Mouse (Mus musculus) CH12F3 (cell line): ENCODE results near the gene Gnb1l.

ENCODE experiments used
- in situ Hi-C: fragments of 300-500 bp; cut with MboI; formaldehyde crosslinking; loops from 2 replicates; pipeline ENCODE4 v1.14.3; 2020; ENCODE audit warnings: low sequenced_read_pairs

Gene Gnb1l

DNA sequence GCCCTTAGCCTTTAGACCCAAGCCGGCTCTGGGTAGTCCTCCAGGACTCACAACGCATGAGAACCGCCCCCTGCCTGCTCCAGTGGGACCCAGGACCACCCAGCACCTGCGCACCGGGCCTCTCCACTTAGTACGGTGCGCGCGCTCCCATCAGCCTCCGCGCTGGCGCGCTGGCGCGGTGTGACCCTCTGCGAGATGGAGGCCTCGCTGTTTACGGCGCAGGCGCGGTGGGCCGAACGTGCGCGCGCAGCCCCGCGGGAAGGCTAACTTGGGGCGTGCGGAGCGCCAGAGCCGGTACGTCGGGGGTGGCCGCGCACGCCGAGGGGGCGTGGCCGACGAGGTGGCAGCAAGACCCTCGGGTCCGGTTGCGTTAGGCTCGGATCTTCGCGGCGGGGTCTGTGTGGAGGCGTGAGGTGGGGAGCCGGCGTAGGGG lies at the start of gene Gnb1l, which contains the start of gene Rtl10:
Gene Gnb1l, plus strand, starts transcription at position 156 of the 433 bp plus-strand sequence.
Gene Rtl10, plus strand, starts transcription at position 344 of the 433 bp plus-strand sequence.
- in situ Hi-C loops: no loop called here

- in situ Hi-C loops: no loop called here
Observed at GRCm38 (mm10) chr16:18449005-18449404, 49.5 kb upstream of the Gnb1l start.

GRCm38 (mm10) chr16:18451486-18452181 lies 46.9 kb upstream of the Gnb1l start:
- in situ Hi-C loops: no loop called here

DNA sequence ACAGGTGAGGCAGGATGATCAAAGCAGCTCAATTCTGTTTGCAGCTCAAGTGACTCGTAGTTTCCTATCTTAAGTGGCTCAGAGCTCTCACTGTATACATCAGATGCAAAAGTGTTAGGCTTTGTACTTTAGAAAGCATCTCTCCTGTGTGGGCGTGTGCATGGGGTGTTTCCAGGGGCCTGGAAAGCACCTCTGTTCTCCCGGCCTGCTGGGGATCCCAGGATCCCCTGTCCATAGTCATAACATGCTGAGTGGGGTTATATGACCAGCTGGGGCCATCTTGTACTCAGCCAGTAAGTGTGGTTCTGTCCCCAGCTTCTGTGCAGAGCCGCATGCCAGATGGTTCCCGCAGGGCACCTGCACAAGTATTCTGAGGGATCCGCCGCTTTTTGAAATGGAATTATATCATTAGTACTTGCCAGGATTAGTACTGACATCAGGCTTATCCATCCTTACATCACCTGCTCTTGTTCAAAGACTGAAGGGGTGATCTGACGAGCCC lies 46.1 kb upstream of the Gnb1l start:
- in situ Hi-C loops: no loop called here

- in situ Hi-C loops: no loop called here
Observed at GRCm38 (mm10) chr16:18453846-18454245, 44.7 kb upstream of the Gnb1l start.

- in situ Hi-C loops: no loop called here
Observed at GRCm38 (mm10) chr16:18455407-18455806, 43.1 kb upstream of the Gnb1l start.

DNA sequence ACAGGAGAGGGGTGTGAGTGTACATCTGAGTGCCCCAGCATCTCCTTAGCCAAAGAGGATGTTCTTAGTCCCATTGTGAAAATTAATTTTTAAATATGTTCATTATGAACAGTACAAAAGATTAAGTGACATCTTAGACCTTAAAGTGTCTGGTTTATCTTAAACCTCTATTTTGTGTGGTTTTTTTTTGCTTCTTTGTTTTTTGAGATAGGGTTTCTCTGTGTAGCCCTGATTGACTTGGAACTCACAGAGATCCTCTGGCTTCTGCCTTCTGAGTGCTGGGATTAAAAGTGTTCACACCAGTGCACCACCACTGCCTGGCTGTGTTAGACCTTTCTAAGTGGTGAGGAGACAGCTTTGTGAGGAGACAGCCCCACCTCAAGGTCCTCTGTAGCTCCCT lies 39.9 kb upstream of the Gnb1l start:
- in situ Hi-C loops: no loop called here

DNA sequence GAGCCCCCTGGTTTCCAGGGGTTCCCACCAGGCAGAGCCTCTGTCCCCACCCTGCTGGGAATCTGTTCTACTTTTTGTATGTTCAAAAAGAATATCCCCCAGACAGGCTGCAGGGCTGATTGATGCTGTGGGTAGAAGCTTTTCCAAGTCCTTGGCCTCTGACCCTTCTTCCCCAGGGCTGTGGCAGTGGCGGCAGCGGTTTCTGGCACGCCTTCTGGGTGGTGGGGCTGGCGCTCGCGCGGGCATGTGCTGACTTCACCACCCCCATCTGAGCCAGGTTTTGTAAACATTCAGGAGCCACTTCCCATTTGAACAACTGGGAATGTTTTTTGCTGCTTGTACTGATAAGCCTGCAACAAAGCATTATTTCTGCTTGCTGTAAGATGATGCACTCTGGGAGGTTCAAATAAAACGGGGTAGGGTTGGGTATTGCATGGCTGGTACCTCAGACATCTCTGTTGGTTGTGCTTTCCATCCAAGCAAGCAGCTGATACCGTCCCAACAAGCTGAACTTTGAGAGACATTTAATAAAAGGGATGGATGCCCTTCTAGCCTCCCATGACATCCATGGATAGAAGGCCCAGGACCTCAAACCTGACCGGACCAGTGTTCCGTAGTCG lies 39.1 kb upstream of the Gnb1l start:
- in situ Hi-C loops: no loop called here

GRCm38 (mm10) chr16:18459955-18460370 lies 38.5 kb upstream of the Gnb1l start:
- in situ Hi-C loops: no loop called here

DNA sequence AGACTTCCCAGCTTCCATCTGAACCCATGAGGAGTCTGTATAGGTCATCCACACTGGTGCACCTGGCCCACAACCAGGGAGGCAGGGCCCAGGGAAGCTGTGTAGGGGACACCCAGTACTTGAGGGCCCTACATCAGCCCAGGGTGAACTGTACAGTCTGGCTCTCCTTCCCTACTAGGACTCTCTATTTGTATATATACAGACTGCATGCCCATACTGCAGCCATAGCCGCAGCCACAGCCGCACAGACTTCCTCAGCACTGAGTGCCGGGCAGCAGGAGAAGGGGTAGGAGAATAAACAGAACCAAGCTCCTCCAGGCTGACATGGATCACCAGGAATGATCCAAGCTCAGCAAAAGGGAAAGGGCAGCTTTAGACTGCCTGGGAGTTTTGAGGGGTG lies 37.7 kb upstream of the Gnb1l start:
- in situ Hi-C loops: no loop called here

GRCm38 (mm10) chr16:18462031-18462430 lies 36.5 kb upstream of the Gnb1l start:
- in situ Hi-C loops: no loop called here

DNA sequence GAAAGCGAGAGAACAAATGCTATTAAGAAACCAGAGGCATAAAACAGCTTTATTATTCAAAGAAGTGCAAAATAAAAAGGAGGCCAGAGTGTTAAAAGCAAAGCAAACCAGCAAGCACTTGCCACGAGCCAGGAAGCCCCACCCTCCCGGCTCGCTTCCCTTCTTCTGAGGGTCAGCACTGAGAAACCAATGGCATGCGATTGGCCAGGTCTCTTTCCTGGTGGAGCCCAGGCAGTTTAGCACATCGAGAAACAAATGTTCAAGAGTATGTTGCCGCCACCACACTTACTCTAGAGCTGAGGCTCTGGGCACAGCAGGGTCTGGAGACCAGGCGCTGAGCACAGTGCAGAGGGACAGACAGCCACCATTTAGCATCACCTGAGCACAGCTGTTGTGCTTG lies 35.9 kb upstream of the Gnb1l start:
- in situ Hi-C loops: no loop called here

DNA sequence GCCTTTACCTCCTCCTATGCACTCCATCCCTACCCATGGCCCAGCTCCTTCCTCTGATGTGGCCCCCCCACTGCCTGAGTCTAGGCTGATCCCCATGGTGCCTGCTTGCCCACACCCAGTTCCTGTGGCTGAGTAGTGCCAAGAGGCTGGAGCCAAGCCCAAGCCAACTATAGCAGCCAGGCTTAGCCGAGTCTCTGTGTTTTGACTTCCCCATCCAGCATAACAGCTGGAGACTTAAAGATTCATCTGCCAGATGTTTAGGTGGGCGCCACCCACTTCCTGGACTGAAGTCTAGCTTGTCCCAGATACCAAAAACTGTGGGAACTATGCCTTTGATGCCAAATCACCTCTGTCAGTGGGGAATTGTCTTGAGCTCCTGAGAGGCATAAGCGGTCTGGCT lies 34.2 kb upstream of the Gnb1l start:
- in situ Hi-C loops: no loop called here

- in situ Hi-C loops: no loop called here
Observed at GRCm38 (mm10) chr16:18470829-18471228, 27.7 kb upstream of the Gnb1l start.

DNA sequence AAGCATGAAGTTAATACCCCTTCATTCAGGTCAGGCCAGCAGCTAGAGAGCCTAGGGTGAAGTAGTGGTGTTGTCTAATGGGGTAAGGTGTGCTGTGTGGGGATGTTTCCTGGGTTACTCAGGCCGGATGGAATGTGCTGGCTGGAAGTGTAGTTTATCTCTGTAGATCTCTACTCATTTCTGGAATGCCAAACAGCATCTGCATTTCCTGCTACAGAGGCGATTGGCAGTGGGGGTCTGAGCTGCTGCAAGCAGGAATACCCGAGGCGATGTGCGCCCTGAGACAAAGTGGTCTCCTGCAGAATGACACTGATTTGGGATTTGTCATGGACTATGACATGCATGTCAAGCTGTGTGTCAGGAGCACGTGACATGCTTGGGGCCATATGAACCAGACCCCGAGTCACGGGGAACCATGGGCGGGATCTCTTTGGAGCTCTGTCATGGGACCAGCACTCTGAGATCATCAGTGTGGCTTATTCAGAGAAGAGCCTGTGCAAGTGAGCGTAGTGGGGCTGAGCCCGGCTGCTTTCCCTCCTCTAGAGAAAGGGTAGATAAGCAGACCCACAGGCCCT lies 27.0 kb upstream of the Gnb1l start:
- in situ Hi-C loops: no loop called here

- in situ Hi-C loops: no loop called here
Observed at GRCm38 (mm10) chr16:18471976-18472375, 26.5 kb upstream of the Gnb1l start.

DNA sequence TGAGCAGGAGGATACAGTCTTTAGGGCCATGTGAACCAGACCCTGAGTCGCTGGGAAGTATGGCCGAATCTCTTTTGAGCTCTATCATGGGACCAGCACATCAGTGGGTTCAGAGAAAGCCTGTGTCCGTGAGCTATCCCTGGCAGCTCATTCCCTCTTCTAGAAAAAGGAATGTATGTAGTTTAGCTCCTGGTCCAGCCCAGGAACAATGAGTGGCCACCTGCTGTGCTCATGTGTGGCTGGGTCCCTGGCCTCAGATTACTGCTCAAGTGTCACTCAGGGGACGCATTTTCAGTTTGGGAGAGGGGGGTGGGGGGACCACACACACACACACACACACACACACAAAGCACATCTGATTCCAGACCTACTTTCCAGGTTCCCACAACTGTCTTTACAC lies 26.1 kb upstream of the Gnb1l start:
- in situ Hi-C loops: no loop called here

DNA sequence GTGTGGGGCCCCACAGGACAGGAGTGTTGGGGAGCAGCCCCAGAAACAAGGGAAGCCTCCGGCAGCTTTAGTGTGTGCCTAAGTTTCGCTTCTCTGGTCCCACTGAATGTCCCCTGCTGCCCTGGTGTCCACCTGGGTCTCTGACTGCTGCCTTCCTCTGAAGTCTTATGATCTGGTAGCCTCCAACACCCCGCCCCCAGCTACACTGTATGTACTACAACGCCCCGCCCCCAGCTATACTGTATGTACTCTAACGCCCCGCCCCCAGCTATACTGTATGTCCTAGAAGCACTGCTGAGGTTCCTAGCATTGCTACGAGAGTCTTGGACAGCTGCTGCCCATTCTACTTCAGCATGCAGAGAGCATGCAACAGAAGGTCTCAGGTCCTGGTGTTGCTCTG lies 25.5 kb upstream of the Gnb1l start:
- in situ Hi-C loops: no loop called here

DNA sequence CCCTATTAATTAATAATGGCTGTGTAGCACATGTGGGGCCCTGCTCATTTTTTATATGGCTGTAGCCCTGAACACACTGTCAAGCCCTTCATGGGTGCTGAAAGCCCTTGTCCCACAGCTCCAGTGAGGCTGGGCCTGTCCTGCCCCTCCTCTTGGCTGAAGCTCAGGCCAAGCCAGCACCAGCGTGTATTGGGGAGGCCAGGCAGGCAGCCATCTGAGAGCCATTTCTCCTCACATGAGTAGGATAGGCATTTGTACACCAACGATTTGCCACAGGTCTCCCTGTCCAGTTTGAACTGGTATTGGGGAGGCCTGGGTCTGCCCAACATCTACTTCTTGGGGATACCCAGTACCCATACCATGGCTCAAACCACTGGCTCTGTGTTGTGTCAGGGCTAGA lies 24.5 kb upstream of the Gnb1l start:
- in situ Hi-C loops: no loop called here

GRCm38 (mm10) chr16:18477996-18478395 lies 20.5 kb upstream of the Gnb1l start:
- in situ Hi-C loops: no loop called here

DNA sequence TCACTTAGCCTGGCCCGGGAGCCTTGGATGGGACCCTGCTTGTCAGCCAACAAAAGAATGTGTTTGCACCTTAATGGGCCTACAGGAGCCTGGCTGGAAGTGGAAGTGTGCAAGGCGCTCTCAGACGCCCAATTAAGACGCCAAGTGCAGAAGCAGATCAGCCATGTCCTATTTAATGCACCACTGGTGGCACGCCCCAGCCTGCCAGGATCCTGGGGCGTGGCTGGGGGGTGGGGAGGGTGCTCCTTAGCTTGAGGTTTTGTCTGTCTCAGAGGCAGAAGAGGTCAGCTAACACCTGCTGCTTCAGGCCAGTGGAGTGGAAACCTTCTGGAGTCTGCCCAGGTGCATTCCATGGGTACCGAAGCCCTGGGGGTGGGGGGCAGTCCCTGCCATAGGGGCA lies 18.8 kb upstream of the Gnb1l start:
- in situ Hi-C loops: no loop called here

DNA sequence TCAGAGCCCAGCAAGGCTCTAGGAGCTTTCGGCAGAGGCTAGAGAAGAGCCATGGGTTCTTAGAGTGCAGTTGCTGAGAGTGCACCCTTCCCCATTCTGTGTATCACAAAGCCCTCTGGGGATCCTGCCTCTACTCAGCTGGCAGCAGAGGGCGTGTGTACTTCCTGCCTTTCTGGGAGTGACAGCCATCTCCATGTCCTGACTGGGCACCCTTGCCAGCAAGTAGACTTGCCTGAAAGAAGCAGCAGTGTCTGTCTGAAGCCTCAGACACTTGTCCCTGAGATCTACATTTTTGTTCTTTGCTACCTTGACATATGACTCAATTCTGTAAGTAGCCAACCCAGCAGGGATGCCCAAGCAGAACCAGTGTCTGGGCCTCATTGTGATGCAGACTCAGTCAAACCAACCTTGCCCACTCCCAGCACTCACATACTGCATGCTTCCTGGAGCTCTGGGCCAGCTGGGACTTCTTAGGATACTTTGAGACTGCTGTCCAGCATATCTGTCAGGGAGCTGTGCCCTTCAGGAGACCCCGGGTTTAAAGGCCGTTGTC lies 17.5 kb upstream of the Gnb1l start:
- in situ Hi-C loops: no loop called here
